Mouse (Mus musculus): ENCODE measurements at regions not wholly inside any gene's neighbourhood (a gene's known extent, or its start where the extent isn't known, plus 50 kb on each side); places are given as distances from the start of the nearest gene placed in this dataset.

- Histone ChIP-seq H3K4me3 (ENCODE audit: low read depth, low read length) (no peak overlapping the region), H3K4me1 (ENCODE audit: insufficient read depth) (peaks cover 32% of the 10 kb centered on the region), H3K9me3 (ENCODE audit: low read depth, low read length) (no peaks in the 10 kb centered on the region), H3K27me3 (ENCODE audit: insufficient read depth, low read length) (no peaks in the 10 kb centered on the region), H3K27ac (ENCODE audit: low read depth) (peak overlapping the region; percentile 90), H3K9ac (no peak overlapping the region), H3K4me2 (no peak overlapping the region), H3K36me3 (ENCODE audit: insufficient read depth) (no peaks in the 10 kb centered on the region)
- no peak for TF ChIP-seq CTCF (IDR thresholded peaks at IDR 0.05; ENCODE audit: low read depth)
- DNase-seq (peak; percentile 53), ATAC-seq (ENCODE audit: insufficient read depth) (peak; percentile 58)
- 68% methylated on average over 2 of the region's 2 CpGs for whole genome bisulfite sequencing
Observed at GRCm38 (mm10) chr9:35342436-35342835, 74.8 kb downstream of the Rpusd4 start.

DNA sequence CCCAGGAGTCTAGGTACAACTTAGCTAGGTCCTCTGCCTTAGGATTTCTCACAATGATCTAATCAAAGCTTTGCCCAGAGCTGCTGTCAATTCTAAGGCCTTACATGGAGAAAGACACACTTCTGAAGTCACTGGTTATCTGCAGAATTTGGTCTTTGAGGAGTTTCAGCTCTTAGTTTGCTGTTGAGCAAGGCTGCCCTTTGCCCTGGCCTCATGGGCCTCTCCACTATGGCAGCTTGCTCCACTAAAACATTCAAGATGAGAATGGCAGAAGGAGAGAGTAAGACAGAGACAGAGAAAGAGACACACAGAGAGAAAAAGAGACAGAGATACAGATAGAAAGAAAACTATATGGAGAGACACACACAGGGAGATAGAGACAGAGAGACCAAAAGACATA, 75.7 kb downstream of the Rpusd4 start:
- TF ChIP-seq CTCF (IDR thresholded peaks at IDR 0.05; ENCODE audit: low read depth): no peak
- ATAC-seq (ENCODE audit: insufficient read depth) (no peak), DNase-seq (no peak)
- no peaks in the 10 kb centered on the region for H3K36me3 ChIP-seq (ENCODE audit: insufficient read depth)
- no peaks in the 10 kb centered on the region for H3K9me3 ChIP-seq (ENCODE audit: low read depth, low read length)
- no peak overlapping the region for H3K4me2 ChIP-seq
- no peak overlapping the region for H3K9ac ChIP-seq
- H3K27ac ChIP-seq (ENCODE audit: low read depth): no peak overlapping the region
- H3K27me3 ChIP-seq (ENCODE audit: insufficient read depth, low read length): no peaks in the 10 kb centered on the region
- H3K4me1 ChIP-seq (ENCODE audit: insufficient read depth): peaks cover 32% of the 10 kb centered on the region
- no peak overlapping the region for H3K4me3 ChIP-seq (ENCODE audit: low read depth, low read length)

GRCm38 (mm10) chr9:35344374-35344773, 76.6 kb upstream of the Cdon start:
- ATAC-seq (ENCODE audit: insufficient read depth): peak; percentile 83
- Histone ChIP-seq H3K27me3 (ENCODE audit: insufficient read depth, low read length) (no peaks in the 10 kb centered on the region), H3K36me3 (ENCODE audit: insufficient read depth) (no peaks in the 10 kb centered on the region), H3K27ac (ENCODE audit: low read depth) (no peak overlapping the region), H3K9me3 (ENCODE audit: low read depth, low read length) (no peaks in the 10 kb centered on the region), H3K9ac (no peak overlapping the region), H3K4me2 (no peak overlapping the region), H3K4me1 (ENCODE audit: insufficient read depth) (peaks cover 32% of the 10 kb centered on the region), H3K4me3 (ENCODE audit: low read depth, low read length) (no peak overlapping the region)
- DNase-seq: peak; percentile 84
- 12% methylated on average over 6 of the region's 6 CpGs for WGBS
- no peak for TF ChIP-seq CTCF (IDR thresholded peaks at IDR 0.05; ENCODE audit: low read depth)

GRCm38 (mm10) chr9:35346378-35346777, 74.5 kb upstream of the Cdon start:
- H3K4me2 ChIP-seq: no peak overlapping the region
- no peaks in the 10 kb centered on the region for H3K9me3 ChIP-seq (ENCODE audit: low read depth, low read length)
- H3K4me1 ChIP-seq (ENCODE audit: insufficient read depth): peaks cover 26% of the 10 kb centered on the region
- H3K27ac ChIP-seq (ENCODE audit: low read depth): no peak overlapping the region
- no peak overlapping the region for H3K9ac ChIP-seq
- 10% methylated on average over 5 of the region's 5 CpGs for WGBS
- H3K4me3 ChIP-seq (ENCODE audit: low read depth, low read length): no peak overlapping the region
- peak; percentile 29 for ATAC-seq (ENCODE audit: insufficient read depth)
- peak; percentile 48 for DNase-seq
- H3K36me3 ChIP-seq (ENCODE audit: insufficient read depth): no peaks in the 10 kb centered on the region
- no peaks in the 10 kb centered on the region for H3K27me3 ChIP-seq (ENCODE audit: insufficient read depth, low read length)
- TF ChIP-seq CTCF (IDR thresholded peaks at IDR 0.05; ENCODE audit: low read depth): no peak

DNA sequence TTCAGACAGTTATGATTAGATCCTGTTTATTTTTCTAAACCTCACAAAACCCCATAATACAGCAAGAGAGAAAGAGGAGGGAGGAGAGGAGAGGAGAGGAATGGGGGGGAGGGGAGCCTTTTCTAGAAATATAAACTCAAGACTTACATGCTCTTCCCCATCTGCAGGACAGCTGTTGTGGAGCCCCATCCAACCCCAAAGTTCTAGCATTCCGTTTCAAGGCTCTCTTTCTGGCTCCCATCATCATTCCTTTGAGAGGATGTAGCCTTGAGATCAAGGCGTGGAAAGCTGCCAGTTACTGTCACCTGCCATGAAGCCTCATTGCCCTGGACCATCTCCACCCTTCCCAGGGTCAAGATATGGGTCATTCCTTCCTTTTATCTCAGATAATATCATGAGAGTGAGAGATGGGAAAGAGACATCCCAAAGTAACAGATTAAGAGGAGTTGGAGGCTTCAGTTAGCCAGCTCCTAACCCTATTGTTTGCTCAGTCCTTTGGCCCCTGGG, 70.8 kb upstream of the Cdon start:
- no peak overlapping the region for H3K27ac ChIP-seq (ENCODE audit: low read depth)
- no peaks in the 10 kb centered on the region for H3K27me3 ChIP-seq (ENCODE audit: insufficient read depth, low read length)
- WGBS: 55% methylated on average over 2 of the region's 2 CpGs
- no peaks in the 10 kb centered on the region for H3K9me3 ChIP-seq (ENCODE audit: low read depth, low read length)
- H3K36me3 ChIP-seq (ENCODE audit: insufficient read depth): no peaks in the 10 kb centered on the region
- H3K4me2 ChIP-seq: no peak overlapping the region
- ATAC-seq (ENCODE audit: insufficient read depth) (no peak), DNase-seq (no peak)
- H3K4me3 ChIP-seq (ENCODE audit: low read depth, low read length): no peak overlapping the region
- peaks cover 10% of the 10 kb centered on the region; the same call in 1 of the 2 replicates for H3K4me1 ChIP-seq (ENCODE audit: insufficient read depth)
- H3K9ac ChIP-seq: no peak overlapping the region
- TF ChIP-seq CTCF (IDR thresholded peaks at IDR 0.05; ENCODE audit: low read depth): no peak

DNA sequence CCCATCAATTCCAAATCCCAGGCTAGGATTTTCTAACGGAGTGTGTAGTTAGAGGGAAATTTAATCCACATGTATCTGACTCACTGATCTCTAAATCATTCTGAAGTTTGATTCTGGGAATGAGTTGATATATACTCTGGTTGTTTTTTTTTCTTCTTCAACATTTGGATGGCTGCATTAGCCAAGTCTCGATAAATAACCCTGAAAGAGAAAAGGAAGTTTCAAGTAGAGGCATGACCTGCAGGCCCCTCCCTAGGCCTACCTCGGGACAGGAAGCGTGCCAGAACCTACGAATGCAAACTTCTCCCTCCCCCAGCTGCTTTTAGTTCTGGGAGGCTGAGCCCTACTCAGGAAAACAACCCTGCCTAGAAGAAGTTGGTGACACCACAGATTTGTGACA, 69.4 kb upstream of the Cdon start:
- Histone ChIP-seq H3K36me3 (ENCODE audit: insufficient read depth) (no peaks in the 10 kb centered on the region), H3K4me2 (no peak overlapping the region), H3K9ac (no peak overlapping the region), H3K27me3 (ENCODE audit: insufficient read depth, low read length) (no peaks in the 10 kb centered on the region), H3K4me1 (ENCODE audit: insufficient read depth) (0 out of 2 replicates have a peak, but pooled peaks cover 3% of the 10 kb centered on the region), H3K4me3 (ENCODE audit: low read depth, low read length) (no peak overlapping the region), H3K9me3 (ENCODE audit: low read depth, low read length) (no peaks in the 10 kb centered on the region), H3K27ac (ENCODE audit: low read depth) (no peak overlapping the region)
- ATAC-seq (ENCODE audit: insufficient read depth) (no peak), DNase-seq (no peak)
- TF ChIP-seq CTCF (IDR thresholded peaks at IDR 0.05; ENCODE audit: low read depth): no peak
- 57% methylated on average over 5 of the region's 5 CpGs for WGBS

- Histone ChIP-seq H3K27ac (ENCODE audit: low read depth) (no peak overlapping the region), H3K9ac (no peak overlapping the region), H3K4me2 (no peak overlapping the region), H3K4me1 (ENCODE audit: insufficient read depth) (peaks cover 7% of the 10 kb centered on the region), H3K4me3 (ENCODE audit: low read depth, low read length) (no peak overlapping the region), H3K27me3 (ENCODE audit: insufficient read depth, low read length) (no peaks in the 10 kb centered on the region), H3K9me3 (ENCODE audit: low read depth, low read length) (no peaks in the 10 kb centered on the region), H3K36me3 (ENCODE audit: insufficient read depth) (no peaks in the 10 kb centered on the region)
- no peak for TF ChIP-seq CTCF (IDR thresholded peaks at IDR 0.05; ENCODE audit: low read depth)
- peak; percentile 80 for ATAC-seq (ENCODE audit: insufficient read depth)
- DNase-seq: peak; percentile 65
- 32% methylated on average over 7 of the region's 7 CpGs for WGBS
Observed at GRCm38 (mm10) chr9:35354652-35355130, 66.2 kb upstream of the Cdon start.

Data from lung, embryonic 14.5 days (tissue).